Mouse (Mus musculus): ENCODE measurements around the gene Skint2. TPM values are rescaled to one million over a fixed set of nuclear protein-coding genes. Genes with fewer than 3 reads are reported as not detected.

Gene Skint2
- not detected for total RNA-seq (2021)
- long read RNA-seq, experiment 1: 0 reads
- long read RNA-seq, experiment 2: 0 reads

- no peak for DNase-seq
- intact Hi-C loops (cut with DNase I): no loop called here
Measured at GRCm38 (mm10) chr4:112556894-112557293, at the start of gene Skint2. Gene Skint2, plus strand, starts transcription at chr4:112557194.

Other genes starting within 250 kb of the Skint2 start
- gene Skint9, start 123.2 kb upstream of the Skint2 start, total RNA-seq (2021): not detected
- gene Skint10, start 217.7 kb downstream of the Skint2 start, total RNA-seq (2021): not detected

Measured in heart, postnatal 14 days (tissue).